ENCODE assay signal across 19 mouse cellular contexts in the genomic region with DNA sequence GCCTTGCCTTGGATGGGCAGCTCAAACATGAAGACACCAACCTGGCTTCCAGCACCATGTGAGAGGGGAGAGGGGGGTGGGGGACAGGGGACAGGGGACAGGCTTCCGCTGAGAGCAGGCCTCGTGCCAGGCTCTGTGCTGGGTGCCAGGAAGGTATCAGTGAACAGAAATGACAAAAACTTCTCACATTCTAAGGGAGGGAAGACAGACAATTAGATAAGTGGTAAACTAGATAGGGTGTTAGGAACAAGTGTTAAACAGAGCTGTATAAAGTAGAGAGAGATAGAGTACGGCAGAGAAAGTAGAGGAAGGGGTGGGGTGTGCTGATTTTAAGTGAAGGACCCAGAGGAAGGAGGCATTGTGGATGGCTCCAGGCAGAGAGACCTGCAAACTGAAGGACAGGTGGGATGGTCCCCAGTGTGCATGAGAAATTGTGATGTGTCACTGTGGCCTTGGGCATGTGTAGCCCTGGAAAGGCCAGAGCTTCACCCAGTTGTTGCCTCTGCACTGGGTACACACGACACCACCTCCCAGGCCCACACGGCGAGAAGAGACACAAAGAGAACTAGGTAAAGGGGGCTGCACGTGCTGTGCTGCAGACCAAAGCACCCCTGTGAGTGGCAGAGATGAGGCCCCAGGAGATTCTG. TPM values are rescaled to one million over a fixed set of nuclear protein-coding genes. Genes with fewer than 3 reads are reported as not detected.
DNase-seq lines count a peak whose midpoint lies in the region; TF ChIP-seq lines count a peak whose summit lies in the region.
"Had no signal": no experiment of that assay in that cellular context is flagged by ENCODE, and none has a peak within 500 bp of the region (broad histone marks: within the 10 kb centered on the region; RNA-seq: fewer than 3 reads in every experiment).

No protein-coding gene starts in this region.

- intact Hi-C loops in gastrocnemius, postnatal 14 days (cut with DNase I; ENCODE audit: low total_unique reads) = loop anchor here (5.0 to 10.0 kb wide), 2 partner anchors 68 to 176 kb away; partner anchors contain the start of genes 4930544D05Rik, Chrne and Tm4sf5

- no peaks in the 10 kb centered on the region for H3K27me3 ChIP-seq in MEL (ENCODE audit: control insufficient read depth in 1 of 2, insufficient read depth in 2 of 2, low read length in 2 of 2)
- H3K27me3 ChIP-seq: CH12.LX; embryonic facial prominence, embryonic 12.5 days; forebrain, embryonic 13.5 days; forebrain, embryonic 15.5 days had no signal

- H3K27ac ChIP-seq in MEL (ENCODE audit: control insufficient read depth, low read depth, low read length) = peak overlapping the region; percentile 58
- H3K27ac ChIP-seq: embryonic facial prominence, embryonic 10.5 days; embryonic facial prominence, embryonic 12.5 days; forebrain, embryonic 13.5 days; forebrain, embryonic 15.5 days had no signal

- TF ChIP-seq POLR2A in MEL (IDR thresholded peaks at IDR 0.05; ENCODE audit: control insufficient read depth in 1 of 2, insufficient read depth in 1 of 2, low read depth in 1 of 2, low read length in 2 of 2, poor library complexity in 1 of 2) = no peak; a peak in 1 of 4 replicates

- peak; percentile 60 for DNase-seq in adrenal gland, adult 2 months
- no peak for DNase-seq in adrenal gland, postnatal 10 days
- peak; percentile 29 to 46 for DNase-seq in adrenal gland, postnatal 36 days
- DNase-seq in adrenal gland, adult 8-10 months = no peak
- peak; percentile 59 for DNase-seq in MEL (ENCODE audit: low read depth, low spot score)
- no peak for DNase-seq in gastrocnemius, postnatal 14 days
- DNase-seq: B cell, adult 2 months; cerebellum, adult 11-12 months; cerebellum, adult 2 months; cerebellum, adult 9-10 months; cerebellum, postnatal 10 days; forebrain, postnatal 0 days had no signal

- peak; percentile 58 to 63; a peak in 3 of 4 replicates for TF ChIP-seq EP300 in MEL (IDR thresholded peaks at IDR 0.05; ENCODE audit: low read depth in 1 of 2, low read length in 2 of 2)

- H3K4me3 ChIP-seq in MEL (ENCODE audit: control insufficient read depth in 1 of 2, insufficient read depth in 1 of 2, low read depth in 2 of 2, low read length in 2 of 2) = no peak overlapping the region
- H3K4me3 ChIP-seq: embryonic facial prominence, embryonic 10.5 days; embryonic facial prominence, embryonic 12.5 days; forebrain, embryonic 13.5 days; forebrain, embryonic 15.5 days had no signal

- no peaks in the 10 kb centered on the region for H3K9me3 ChIP-seq in MEL (replicated peaks; ENCODE audit: insufficient read depth, low read length)
- H3K9me3 ChIP-seq: embryonic facial prominence, embryonic 10.5 days; embryonic facial prominence, embryonic 12.5 days; forebrain, embryonic 13.5 days; forebrain, embryonic 15.5 days; G1E had no signal

- TF ChIP-seq CTCF in MEL (IDR thresholded peaks at IDR 0.05 in 2 of 3, conservative IDR thresholded peaks at IDR 0.05 in 1 of 3; ENCODE audit: control insufficient read depth in 1 of 3, insufficient read depth in 1 of 3, low read depth in 2 of 3, low read length in 3 of 3, poor library complexity in 1 of 3, severe bottlenecking in 1 of 3) = no peak

- no peak for TF ChIP-seq RAD21 in MEL (IDR thresholded peaks at IDR 0.05; ENCODE audit: low read depth, low read length)

- peaks cover 13 to 48% of the 10 kb centered on the region in 2 experiments for H3K4me1 ChIP-seq in MEL (ENCODE audit: control insufficient read depth in 1 of 2, insufficient read depth in 2 of 2, low read length in 2 of 2)

- peaks cover 2 to 44% of the 10 kb centered on the region in 2 experiments; a peak in 3 of 4 replicates for H3K36me3 ChIP-seq in MEL (ENCODE audit: control insufficient read depth in 1 of 2, insufficient read depth in 2 of 2, low read length in 2 of 2)

- H3K9ac ChIP-seq in MEL (ENCODE audit: control insufficient read depth, low read depth, low read length, poor library complexity, severe bottlenecking) = no peak overlapping the region
- H3K9ac ChIP-seq: embryonic facial prominence, embryonic 12.5 days; forebrain, embryonic 13.5 days; forebrain, embryonic 15.5 days; forebrain, postnatal 0 days had no signal

- peaks cover 17% of the 10 kb centered on the region for H3K79me2 ChIP-seq in MEL (ENCODE audit: control insufficient read depth, insufficient read depth, low read length, poor library complexity)

TF ChIP-seq in MEL, 35 proteins besides CTCF, POLR2A, EP300 and RAD21 (continues in another document):
- TF ChIP-seq MYC (IDR thresholded peaks at IDR 0.05; ENCODE audit: low read depth, low read length) = peak; percentile 56; the same call in 1 of the 2 replicates
- TF ChIP-seq CHD1 (IDR thresholded peaks at IDR 0.05; ENCODE audit: low read depth, low read length) = no peak
- TF ChIP-seq TCF12 (IDR thresholded peaks at IDR 0.05; ENCODE audit: low read depth, low read length) = peak; percentile 70
- TF ChIP-seq MAZ (IDR thresholded peaks at IDR 0.05; ENCODE audit: low read depth, low read length) = peak; percentile 57
- TF ChIP-seq GATA1 (IDR thresholded peaks at IDR 0.05; ENCODE audit: low read depth, low read length) = peak; percentile 85
- TF ChIP-seq MAX (IDR thresholded peaks at IDR 0.05; ENCODE audit: low read length) = peak; percentile 58; the same call in 1 of the 2 replicates
- peak; percentile 64 for TF ChIP-seq BHLHE40 (IDR thresholded peaks at IDR 0.05; ENCODE audit: borderline replicate concordance, low read depth, low read length)
- TF ChIP-seq SIN3A (IDR thresholded peaks at IDR 0.05; ENCODE audit: low read length) = peak; percentile 65; the same call in 1 of the 2 replicates
- TF ChIP-seq ELF1 (IDR thresholded peaks at IDR 0.05; ENCODE audit: low read depth, low read length) = peak; percentile 17; the same call in 1 of the 2 replicates
- peak; percentile 30; the same call in 1 of the 2 replicates for TF ChIP-seq RCOR1 (IDR thresholded peaks at IDR 0.05; ENCODE audit: low read depth, low read length)
- TF ChIP-seq MXI1 (IDR thresholded peaks at IDR 0.05; ENCODE audit: low read depth, low read length) = peak; percentile 56; the same call in 1 of the 2 replicates
- TF ChIP-seq POLR2AphosphoS5 (IDR thresholded peaks at IDR 0.05; ENCODE audit: borderline replicate concordance, low read depth, low read length) = no peak
- no peak; the same call in 1 of the 2 replicates for TF ChIP-seq CHD2 (IDR thresholded peaks at IDR 0.05; ENCODE audit: low read length)
- 0 out of 2 replicates have a peak, but pooled peaks have one; percentile 49 for TF ChIP-seq HCFC1 (IDR thresholded peaks at IDR 0.05; ENCODE audit: low read depth, low read length)
- no peak for TF ChIP-seq TBP (IDR thresholded peaks at IDR 0.05; ENCODE audit: low read depth, low read length)

RNA-seq across cellular contexts. Expression of gene Arrb2, which starts 6.4 kb away (rescaled TPM):
- total RNA-seq in adrenal gland, adult 2 months (2021) = 10 to 100 TPM; 27.2 to 27.7 TPM
- 24.2 and 26.9 TPM in 2 replicates for polyA plus RNA-seq in adrenal gland, adult 2 months (2012; rRNA removed)
- 10 to 100 TPM; 21.7 to 26.0 TPM for total RNA-seq in adrenal gland, postnatal 10 days (2021)
- 10 to 100 TPM; 18.5 to 26.6 TPM for total RNA-seq in adrenal gland, postnatal 36 days (2021)
- total RNA-seq in adrenal gland, adult 8-10 months (2022) = 10 to 100 TPM; 22.0 to 51.3 (median 33.9) TPM
- 200 and 241 TPM in 2 replicates for total RNA-seq in MEL (2012; rRNA removed)
- polyA plus RNA-seq in MEL (2012; ENCODE audit: insufficient read depth in 1 of 2, insufficient read length in 2 of 2, low read depth in 1 of 2, low replicate concordance in 2 of 2, missing spikeins in 1 of 2) = 100 to 1,000 TPM in 1 of 2 experiments, not detected in 1; 272 TPM
- total RNA-seq in gastrocnemius, postnatal 14 days (2021) = 1 to 10 TPM; 8.3 to 9.7 TPM

RNA-seq across cellular contexts. Expression of gene Med11, which starts 12.9 kb away (rescaled TPM):
- 10 to 100 TPM; 20.4 to 21.6 TPM for total RNA-seq in adrenal gland, adult 2 months (2021)
- polyA plus RNA-seq in adrenal gland, adult 2 months (2012; rRNA removed) = 8.9 TPM in 2 replicates
- total RNA-seq in adrenal gland, postnatal 10 days (2021) = 10 to 100 TPM; 16.1 to 18.5 TPM
- 10 to 100 TPM; 20.3 to 24.4 TPM for total RNA-seq in adrenal gland, postnatal 36 days (2021)
- total RNA-seq in adrenal gland, adult 8-10 months (2022) = 10 to 100 TPM; 23.4 to 24.4 (median 24.2) TPM
- 43.0 and 43.3 TPM in 2 replicates for total RNA-seq in MEL (2012; rRNA removed)
- polyA plus RNA-seq in MEL (2012; ENCODE audit: insufficient read depth in 1 of 2, insufficient read length in 2 of 2, low read depth in 1 of 2, low replicate concordance in 2 of 2, missing spikeins in 1 of 2) = 10 to 100 TPM in 1 of 2 experiments, not detected in 1; 40.0 TPM
- 1 to 10 TPM; 6.2 to 6.5 TPM for total RNA-seq in gastrocnemius, postnatal 14 days (2021)

RNA-seq across cellular contexts. Expression of gene Zmynd15, which starts 20.4 kb away (rescaled TPM):
- 1 to 10 TPM; 1.2 to 1.5 TPM for total RNA-seq in adrenal gland, adult 2 months (2021)
- polyA plus RNA-seq in adrenal gland, adult 2 months (2012; rRNA removed) = 4.6 and 5.3 TPM in 2 replicates
- total RNA-seq in adrenal gland, postnatal 10 days (2021) = 1 to 10 TPM in 1 of 2 experiments, under 1 TPM in 1; 0.93 to 1.8 TPM
- total RNA-seq in adrenal gland, postnatal 36 days (2021) = 1 to 10 TPM; 1.4 to 1.8 TPM
- total RNA-seq in adrenal gland, adult 8-10 months (2022) = 1 to 10 TPM; 1.7 to 4.3 (median 3.0) TPM
- not detected in 2 replicates for total RNA-seq in MEL (2012; rRNA removed)
- under 1 TPM in 1 of 2 experiments, not detected in 1; 0.14 TPM for polyA plus RNA-seq in MEL (2012; ENCODE audit: insufficient read depth in 1 of 2, insufficient read length in 2 of 2, low read depth in 1 of 2, low replicate concordance in 2 of 2, missing spikeins in 1 of 2)
- under 1 TPM; 0.31 to 0.84 TPM for total RNA-seq in gastrocnemius, postnatal 14 days (2021)
- polyA plus RNA-seq: CD4-positive, CD25-positive, alpha-beta regulatory T cell, adult 4 months; G1E had no signal

RNA-seq across cellular contexts. Expression of gene Cxcl16, which starts 20.9 kb away (rescaled TPM):
- total RNA-seq in adrenal gland, adult 2 months (2021) = 10 to 100 TPM in 1 of 2 experiments, 1 to 10 TPM in 1; 9.4 to 14.0 TPM
- 16.2 and 18.7 TPM in 2 replicates for polyA plus RNA-seq in adrenal gland, adult 2 months (2012; rRNA removed)
- 1 to 10 TPM; 4.2 to 5.8 TPM for total RNA-seq in adrenal gland, postnatal 10 days (2021)
- 1 to 10 TPM; 7.4 to 8.5 TPM for total RNA-seq in adrenal gland, postnatal 36 days (2021)
- 10 to 100 TPM in 3 of 4 experiments, 1 to 10 TPM in 1; 9.4 to 18.2 (median 16.1) TPM for total RNA-seq in adrenal gland, adult 8-10 months (2022)
- total RNA-seq in MEL (2012; rRNA removed) = not detected in 2 replicates
- not detected for polyA plus RNA-seq in MEL (2012; ENCODE audit: insufficient read depth in 1 of 2, insufficient read length in 2 of 2, low read depth in 1 of 2, low replicate concordance in 2 of 2, missing spikeins in 1 of 2)
- total RNA-seq in gastrocnemius, postnatal 14 days (2021) = 1 to 10 TPM; 2.6 to 3.1 TPM
- total RNA-seq: G1E had no signal
- polyA plus RNA-seq: G1E had no signal

RNA-seq across cellular contexts. Expression of gene Pelp1, which starts 29.0 kb away (rescaled TPM):
- total RNA-seq in adrenal gland, adult 2 months (2021) = 10 to 100 TPM; 15.4 to 22.2 TPM
- 25.0 and 39.1 TPM in 2 replicates for polyA plus RNA-seq in adrenal gland, adult 2 months (2012; rRNA removed)
- total RNA-seq in adrenal gland, postnatal 10 days (2021) = 10 to 100 TPM; 23.2 to 24.6 TPM
- total RNA-seq in adrenal gland, postnatal 36 days (2021) = 10 to 100 TPM; 24.6 to 26.0 TPM
- 10 to 100 TPM; 24.2 to 29.9 (median 28.2) TPM for total RNA-seq in adrenal gland, adult 8-10 months (2022)
- total RNA-seq in MEL (2012; rRNA removed) = 46.4 and 50.6 TPM in 2 replicates
- 10 to 100 TPM in 1 of 2 experiments, not detected in 1; 70.1 TPM for polyA plus RNA-seq in MEL (2012; ENCODE audit: insufficient read depth in 1 of 2, insufficient read length in 2 of 2, low read depth in 1 of 2, low replicate concordance in 2 of 2, missing spikeins in 1 of 2)
- total RNA-seq in gastrocnemius, postnatal 14 days (2021) = 10 to 100 TPM; 14.9 to 18.6 TPM

Comparison
In these comparisons a context has a peak if more than half of its experiments do, and no peak if none do; other contexts are left out.
1. DNase-seq: peak in adrenal gland, adult 2 months (single experiment), adrenal gland, postnatal 36 days (2 of 2) and MEL (single experiment); none in adrenal gland, postnatal 10 days (single experiment), adrenal gland, adult 8-10 months (single experiment) and gastrocnemius, postnatal 14 days (single experiment).